Mouse (Mus musculus): ENCODE measurements around the gene Zpr1.
A peak's percentile ranks its signal among the peaks of the same experiment; 100 is the strongest.
"Not testable (repeated sequence)": the region's sequence is repeated elsewhere in the genome, so short reads cannot be mapped to it uniquely, and the experiment has no call there.

Gene Zpr1

DNA sequence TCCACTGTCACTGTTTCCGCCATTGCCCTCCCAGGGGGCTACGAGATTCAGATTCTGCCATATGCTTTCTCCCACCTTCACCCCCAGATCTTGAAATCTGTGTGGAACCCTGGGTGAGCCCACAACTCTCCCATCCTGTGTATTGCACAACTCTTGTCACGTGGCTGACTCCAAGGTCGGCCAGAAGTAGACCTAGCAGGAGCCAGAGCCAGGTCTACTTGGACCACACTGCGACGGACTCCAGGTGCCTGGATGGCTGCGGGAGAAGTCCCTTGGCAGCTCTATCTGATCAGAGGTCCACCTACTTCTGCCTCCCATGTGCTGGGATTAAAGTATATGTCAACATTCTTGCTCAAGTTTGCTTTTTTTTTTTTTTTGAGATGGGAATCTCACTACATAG lies 11.7 kb upstream of the Zpr1 start:
- DNase-seq, result no peak

DNA sequence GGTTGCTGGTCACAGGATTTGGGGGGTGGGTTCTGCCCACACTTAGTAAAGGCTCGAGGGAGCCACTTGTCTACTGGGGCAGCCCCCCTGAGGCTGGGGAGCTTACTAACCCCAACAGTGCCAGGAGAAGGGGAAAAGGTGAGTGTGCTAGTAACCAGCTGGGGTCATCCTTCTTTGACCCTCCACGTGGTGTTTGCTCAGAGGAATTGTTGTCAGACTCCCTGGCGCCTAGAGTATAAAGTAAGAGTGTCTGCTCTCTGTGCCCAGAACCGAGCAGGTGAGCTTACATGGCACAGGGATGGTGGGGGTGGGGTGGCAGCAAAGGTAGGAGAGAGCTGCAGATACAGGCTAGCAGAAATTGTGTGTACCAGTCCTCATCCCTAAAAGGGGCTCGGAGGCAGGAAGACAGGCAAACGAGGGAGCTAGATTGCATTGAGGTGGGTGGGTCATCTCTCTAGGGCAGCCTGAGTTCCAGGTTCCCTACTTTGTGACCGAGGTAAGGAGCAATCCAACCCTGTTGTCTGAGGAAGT lies 4.5 kb upstream of the Zpr1 start, which contains the start of gene Apoa5:
Gene Apoa5, plus strand, starts transcription at position 291 of the 531 bp plus-strand sequence.
- no peak for DNase-seq

DNA sequence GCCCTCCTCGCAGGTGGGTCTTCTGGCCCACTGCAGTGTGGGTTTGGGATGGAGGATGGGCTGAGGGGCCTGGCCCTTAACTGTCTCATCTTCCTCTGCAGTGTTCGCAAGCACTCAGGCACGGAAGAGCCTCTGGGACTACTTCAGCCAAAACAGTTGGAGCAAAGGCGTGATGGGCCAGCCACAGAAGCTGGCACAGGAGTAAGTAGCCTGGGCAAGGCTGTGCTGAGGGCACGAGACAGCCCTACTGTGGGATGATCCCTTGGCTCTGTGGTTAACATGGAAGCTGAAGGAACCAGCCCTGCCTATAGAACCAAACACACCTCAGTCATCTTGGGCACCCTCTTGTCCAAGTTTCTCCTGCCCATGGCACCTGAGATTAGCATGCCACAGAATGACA lies 3.7 kb upstream of the Zpr1 start:
- DNase-seq, result no peak

- DNase-seq, result no peak
Observed at GRCm38 (mm10) chr9:46270782-46271181, 2.1 kb upstream of the Zpr1 start.

- DNase-seq, result no peak
Observed at GRCm38 (mm10) chr9:46272070-46272469, 794 bp upstream of the Zpr1 start.

GRCm38 (mm10) chr9:46274494-46274893 lies 1.6 kb downstream of the Zpr1 start:
- no peak for DNase-seq

GRCm38 (mm10) chr9:46282631-46283436 lies 10.0 kb downstream of the Zpr1 start, which contains the start of gene Bud13:
Gene Bud13 (plus strand): TSS chr9:46283008.
- DNase-seq, result peak; percentile 97 to 98

- DNase-seq, result no peak
Observed at GRCm38 (mm10) chr9:46298381-46298780, 25.5 kb downstream of the Zpr1 start.

GRCm38 (mm10) chr9:46302142-46302541 lies 29.3 kb downstream of the Zpr1 start:
- peak; percentile 69 to 75 for DNase-seq

DNA sequence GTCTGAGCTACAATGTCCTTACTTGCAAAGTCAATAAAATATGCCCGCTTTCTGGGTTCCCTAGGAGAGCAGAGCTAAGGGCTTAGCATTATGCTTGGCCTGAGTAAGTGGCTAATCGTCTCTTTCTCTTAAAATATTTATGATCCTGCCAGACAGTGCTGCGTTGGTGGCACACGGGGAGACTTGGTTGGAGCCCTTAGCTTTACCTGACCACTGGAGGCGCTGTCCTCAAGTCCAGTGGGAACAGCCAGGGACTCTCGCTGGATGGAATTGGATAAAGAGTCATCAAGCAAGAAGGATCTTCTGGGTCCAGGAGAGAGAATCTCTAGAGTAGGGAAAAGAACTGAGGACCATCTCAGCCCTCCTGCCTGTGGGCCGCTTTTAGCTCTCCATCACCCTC lies 36.3 kb downstream of the Zpr1 start:
- DNase-seq, result peak; percentile 51 to 64

GRCm38 (mm10) chr9:46314507-46314906 lies 41.6 kb downstream of the Zpr1 start:
- peak; percentile 75 to 81 for DNase-seq

- no peak for DNase-seq
Observed at GRCm38 (mm10) chr9:46314921-46315320, 42.1 kb downstream of the Zpr1 start.

DNA sequence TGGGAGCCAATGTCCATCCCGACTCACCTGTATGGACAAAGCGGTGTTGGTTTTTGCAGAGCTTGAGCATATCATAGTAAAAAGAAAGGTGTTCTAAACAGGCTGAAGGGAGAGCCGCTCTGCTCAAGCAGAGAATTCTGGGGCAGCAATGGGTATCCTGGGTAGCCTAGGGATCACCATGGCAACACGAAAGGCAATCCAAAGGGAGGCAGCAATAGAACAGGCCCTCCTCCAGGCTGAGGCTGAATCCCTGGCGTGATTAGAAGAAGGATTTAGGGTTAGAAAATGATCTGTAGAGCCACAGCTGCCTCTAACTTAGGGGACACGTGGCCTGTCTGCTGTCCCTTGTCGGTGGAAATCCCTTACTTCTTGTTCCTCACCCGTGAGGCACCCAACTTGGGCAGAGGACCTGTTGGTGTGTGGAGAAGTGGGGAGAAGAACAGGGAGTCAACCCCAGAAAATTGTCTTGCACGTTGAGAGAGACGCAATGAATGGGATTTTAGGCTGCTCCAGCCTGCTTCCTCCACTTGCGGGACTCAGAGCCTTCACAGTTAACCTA lies 43.0 kb downstream of the Zpr1 start:
- no peak for DNase-seq

GRCm38 (mm10) chr9:46316388-46316787 lies 43.5 kb downstream of the Zpr1 start:
- no peak for DNase-seq

- DNase-seq, result no peak
Observed at GRCm38 (mm10) chr9:46316909-46317308, 44.0 kb downstream of the Zpr1 start.

- no peak for DNase-seq
Observed at GRCm38 (mm10) chr9:46317957-46318356, 45.1 kb downstream of the Zpr1 start.

GRCm38 (mm10) chr9:46319886-46320285 lies 47.0 kb downstream of the Zpr1 start, which contains the start of gene 4931429L15Rik:
Gene 4931429L15Rik (minus strand): TSS chr9:46319986.
- not testable (repeated sequence) for DNase-seq

GRCm38 (mm10) chr9:46320461-46320860 lies 47.6 kb downstream of the Zpr1 start:
- DNase-seq, result no peak

- no peak for DNase-seq
Observed at GRCm38 (mm10) chr9:46326694-46327405, 54.0 kb downstream of the Zpr1 start.

DNA sequence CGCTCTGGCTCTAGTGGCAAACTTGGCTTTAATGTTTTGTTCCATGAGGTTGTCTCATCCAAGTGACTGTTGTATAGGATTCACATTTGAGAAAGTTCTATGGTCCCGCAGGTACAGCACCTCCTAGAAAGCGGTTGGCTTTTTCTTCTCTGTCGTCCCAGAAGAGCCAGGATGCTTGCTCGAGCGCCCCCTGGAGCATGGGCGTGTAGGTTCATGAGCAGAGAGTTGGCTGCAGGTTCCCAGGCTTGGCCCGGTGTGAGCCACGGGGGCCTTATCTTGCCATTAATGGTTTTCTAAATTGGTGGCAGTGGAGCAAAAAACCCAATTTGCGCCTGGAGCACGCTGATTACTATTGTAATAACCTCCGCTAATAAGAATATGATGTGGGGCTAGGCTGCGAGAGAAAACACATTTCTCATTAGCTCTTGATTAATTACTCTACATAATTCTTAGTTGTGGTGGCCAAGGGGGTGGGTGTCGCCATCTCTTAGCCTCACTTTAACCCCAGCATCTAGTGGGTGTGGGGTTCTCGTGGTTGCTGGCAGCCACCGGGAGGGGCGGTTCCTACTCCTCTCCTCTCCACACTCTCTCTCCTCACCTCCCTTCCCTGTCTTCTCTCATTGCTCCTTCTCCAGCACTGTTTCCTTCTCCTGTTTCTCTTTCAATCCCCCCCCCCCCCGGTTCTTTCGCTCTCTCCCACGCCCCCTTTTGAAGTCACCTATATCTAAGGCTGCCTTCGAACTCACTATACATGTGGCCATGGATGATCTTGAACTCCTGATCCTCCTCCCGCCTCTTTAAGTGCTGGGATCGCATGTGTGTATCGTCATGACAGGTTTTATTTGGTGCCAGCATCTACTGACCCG lies 55.1 kb downstream of the Zpr1 start:
- peak in 1 of 2 experiments; percentile 42 for DNase-seq

- peak; percentile 62 to 74 for DNase-seq
Observed at GRCm38 (mm10) chr9:46328572-46329249, 55.8 kb downstream of the Zpr1 start.

GRCm38 (mm10) chr9:46329250-46329648 lies 56.4 kb downstream of the Zpr1 start:
- DNase-seq, result peak; percentile 48 to 65

Data from kidney, postnatal 4 days (tissue).